Mouse (Mus musculus): ENCODE data around the gene Vegfa.

Gene Vegfa

GRCm38 (mm10) chr17:46032257-46032991 lies at the start of gene Vegfa:
Gene Vegfa, minus strand, starts transcription at chr17:46032369.
- DNase-seq = peak; percentile 95

GRCm38 (mm10) chr17:46081657-46082056 lies 49.5 kb upstream of the Vegfa start:
- no peak for DNase-seq

- DNase-seq = no peak
Observed at GRCm38 (mm10) chr17:46081042-46081441, 48.9 kb upstream of the Vegfa start.

GRCm38 (mm10) chr17:46080388-46080787 lies 48.2 kb upstream of the Vegfa start:
- no peak for DNase-seq

GRCm38 (mm10) chr17:46079037-46079436 lies 46.9 kb upstream of the Vegfa start:
- no peak for DNase-seq

GRCm38 (mm10) chr17:46077921-46078534 lies 45.9 kb upstream of the Vegfa start:
- no peak for DNase-seq

- no peak for DNase-seq
Observed at GRCm38 (mm10) chr17:46076260-46076551, 44.0 kb upstream of the Vegfa start.

GRCm38 (mm10) chr17:46075551-46076259 lies 43.5 kb upstream of the Vegfa start:
- no peak for DNase-seq

- peak; percentile 48 for DNase-seq
Observed at GRCm38 (mm10) chr17:46075116-46075485, 42.9 kb upstream of the Vegfa start.

GRCm38 (mm10) chr17:46074398-46075115 lies 42.4 kb upstream of the Vegfa start:
- no peak for DNase-seq

- DNase-seq = peak; percentile 69
Observed at GRCm38 (mm10) chr17:46073730-46074301, 41.6 kb upstream of the Vegfa start.

- DNase-seq = no peak
Observed at GRCm38 (mm10) chr17:46071531-46071930, 39.4 kb upstream of the Vegfa start.

GRCm38 (mm10) chr17:46070046-46070445 lies 37.9 kb upstream of the Vegfa start:
- DNase-seq = no peak

GRCm38 (mm10) chr17:46063974-46064312 lies 31.8 kb upstream of the Vegfa start:
- no peak for DNase-seq

GRCm38 (mm10) chr17:46063283-46063973 lies 31.3 kb upstream of the Vegfa start:
- DNase-seq = peak; percentile 40

- peak; percentile 43 for DNase-seq
Observed at GRCm38 (mm10) chr17:46060253-46060652, 28.1 kb upstream of the Vegfa start.

GRCm38 (mm10) chr17:46059226-46059825 lies 27.2 kb upstream of the Vegfa start:
- peak; percentile 49 for DNase-seq

- peak; percentile 42 for DNase-seq
Observed at GRCm38 (mm10) chr17:46056288-46056687, 24.1 kb upstream of the Vegfa start.

GRCm38 (mm10) chr17:46055736-46056135 lies 23.6 kb upstream of the Vegfa start:
- DNase-seq = no peak

GRCm38 (mm10) chr17:46053291-46053842 lies 21.2 kb upstream of the Vegfa start:
- DNase-seq = no peak

GRCm38 (mm10) chr17:46052146-46052545 lies 20.0 kb upstream of the Vegfa start:
- DNase-seq = no peak

GRCm38 (mm10) chr17:46051356-46051755 lies 19.2 kb upstream of the Vegfa start:
- DNase-seq = no peak

Data from kidney, adult 18-20 months (tissue).